Mouse (Mus musculus) lung, embryonic 16.5 days (tissue): ENCODE measurements at regions not wholly inside any gene's neighbourhood (a gene's known extent, or its start where the extent isn't known, plus 50 kb on each side); places are given as distances from the start of the nearest gene placed in this dataset.

ENCODE experiments used
- ATAC-seq: fragments of 200-750 bp; cut with Nextera tagmentation; 2 replicates; pipeline ENCODE4 v1.8.0; 2017; ENCODE audit warnings: low read depth, mild to moderate bottlenecking, moderate library complexity
- H3K27ac ChIP-seq: fragments of 300-500 bp; sonication (generic); 2 replicates; pipeline ENCODE4 v1.5.1; 2014; ENCODE audit warnings: mild to moderate bottlenecking, control low read depth, low read length
- H3K27me3 ChIP-seq: fragments of 300-500 bp; sonication (generic); 2 replicates; pipeline ENCODE4 v1.6.1; 2014; ENCODE audit warnings: low read depth, low read length, mixed read lengths; ENCODE audit not compliant: control insufficient read depth, insufficient read depth
- H3K36me3 ChIP-seq: fragments of 300-500 bp; sonication (generic); 2 replicates; pipeline ENCODE4 v1.6.1; 2014; ENCODE audit warnings: low read length; ENCODE audit not compliant: control insufficient read depth, insufficient read depth
- H3K4me1 ChIP-seq: fragments of 300-500 bp; sonication (generic); replicated peaks from 2 replicates; pipeline ENCODE4 v1.6.1; 2014; ENCODE audit warnings: low read length, mixed read lengths; ENCODE audit not compliant: control insufficient read depth, insufficient read depth
- H3K4me2 ChIP-seq: fragments of 300-500 bp; sonication (generic); 2 replicates; pipeline ENCODE4 v1.6.1; 2014; ENCODE audit warnings: low read depth, low read length, control low read depth
- H3K4me3 ChIP-seq: fragments of 300-500 bp; sonication (generic); 2 replicates; pipeline ENCODE4 v1.5.1; 2014; ENCODE audit warnings: mild to moderate bottlenecking, low read length, control low read depth
- H3K9ac ChIP-seq: fragments of 300-500 bp; sonication (generic); 2 replicates; pipeline ENCODE4 v1.6.1; 2014; ENCODE audit warnings: low read length, control low read depth
- H3K9me3 ChIP-seq: fragments of 300-500 bp; sonication (generic); 2 replicates; pipeline ENCODE4 v1.6.1; 2016; ENCODE audit warnings: low read length; ENCODE audit not compliant: control insufficient read depth
- WGBS: fragments of 180-500 bp; shearing (Covaris S2); extraction: QIAGEN DNeasy Blood & Tissue Kit; methylation state at CpG from one replicate; pipeline ENCODE4 v1.1.7; 2014; 5-methylcytosine and 5-hydroxymethylcytosine counted together

DNA sequence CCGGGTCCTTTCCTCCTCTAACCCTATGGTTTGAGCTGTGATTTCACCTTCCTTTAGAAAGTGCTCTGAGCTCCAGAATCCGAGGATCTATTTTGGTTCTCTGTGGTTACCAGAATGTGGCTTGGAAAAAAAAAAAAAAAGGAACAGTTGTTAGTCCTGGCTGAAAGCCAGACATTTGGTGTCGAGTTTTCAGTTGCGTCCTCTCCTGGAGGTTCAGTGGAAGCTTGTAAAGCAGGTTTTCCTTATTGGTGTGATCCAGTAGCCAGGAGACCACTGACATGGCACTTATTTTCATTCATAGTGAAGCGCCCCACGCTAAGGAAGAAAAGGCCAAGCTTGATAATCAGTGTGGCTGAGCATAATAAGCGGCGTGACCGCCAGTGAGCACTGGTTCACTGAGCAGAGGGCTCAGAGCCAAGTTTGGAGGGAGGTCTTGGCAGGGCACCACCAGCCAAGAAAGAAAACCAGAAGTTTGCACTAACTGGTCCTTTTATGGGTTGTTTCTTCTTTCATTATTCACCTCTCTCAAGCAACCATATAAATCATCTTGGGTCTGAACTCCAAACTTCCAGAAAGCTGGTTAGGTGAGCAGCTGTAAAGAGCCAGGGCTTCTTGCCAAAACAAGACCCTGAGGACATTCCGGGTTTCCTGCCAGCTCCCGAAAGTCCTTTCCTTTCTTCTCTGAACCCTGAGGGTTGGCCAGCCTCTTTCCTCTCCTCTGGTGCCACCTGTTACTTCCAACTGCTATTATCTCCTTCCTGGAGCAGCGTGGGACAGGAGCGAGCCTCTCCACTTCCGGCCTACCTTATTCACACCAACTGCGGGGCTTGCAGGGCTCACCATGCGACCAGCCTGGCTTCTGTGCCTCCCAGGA is 436.0 kb downstream of the Zfp704 start:
- peak overlapping the region; percentile 53 for H3K4me2 ChIP-seq
- H3K4me3 ChIP-seq = peak overlapping the region; percentile 27
- H3K27me3 ChIP-seq = no peaks in the 10 kb centered on the region
- no peaks in the 10 kb centered on the region; the same call in 1 of the 2 replicates for H3K9me3 ChIP-seq
- H3K4me1 ChIP-seq = peaks cover 13% of the 10 kb centered on the region
- ATAC-seq = peak; percentile 79
- WGBS = 13% methylated on average over 16 of the region's 16 CpGs
- H3K36me3 ChIP-seq = no peaks in the 10 kb centered on the region
- H3K9ac ChIP-seq = peak overlapping the region; percentile 44
- peak overlapping the region; percentile 92 for H3K27ac ChIP-seq

DNA sequence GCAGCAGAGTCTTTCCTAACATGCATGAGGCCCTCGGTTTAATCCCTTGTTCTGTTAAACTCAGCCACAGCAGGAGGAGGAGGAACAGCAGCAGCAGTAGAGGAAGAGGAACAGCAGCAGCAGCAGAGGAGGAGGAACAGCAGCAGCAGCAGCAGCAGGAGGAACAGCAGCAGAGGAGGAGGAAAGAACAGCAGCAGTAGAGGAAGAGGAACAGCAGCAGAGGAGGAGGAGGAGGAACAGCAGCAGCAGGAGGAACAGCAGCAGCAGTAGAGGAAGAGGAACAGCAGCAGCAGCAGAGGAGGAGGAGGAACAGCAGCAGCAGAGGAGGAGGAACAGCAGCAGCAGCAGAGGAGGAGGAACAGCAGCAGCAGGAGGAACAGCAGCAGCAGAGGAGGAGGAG is 437.9 kb downstream of the Zfp704 start:
- H3K9me3 ChIP-seq = no peaks in the 10 kb centered on the region; the same call in 1 of the 2 replicates
- H3K27me3 ChIP-seq = no peaks in the 10 kb centered on the region
- H3K4me3 ChIP-seq = no peak overlapping the region
- no peak overlapping the region for H3K9ac ChIP-seq
- no peak for ATAC-seq
- no peak overlapping the region for H3K4me2 ChIP-seq
- no peaks in the 10 kb centered on the region for H3K36me3 ChIP-seq
- 46% methylated on average over 1 of the region's 1 CpGs for WGBS
- peaks cover 13% of the 10 kb centered on the region for H3K4me1 ChIP-seq
- H3K27ac ChIP-seq = no peak overlapping the region

DNA sequence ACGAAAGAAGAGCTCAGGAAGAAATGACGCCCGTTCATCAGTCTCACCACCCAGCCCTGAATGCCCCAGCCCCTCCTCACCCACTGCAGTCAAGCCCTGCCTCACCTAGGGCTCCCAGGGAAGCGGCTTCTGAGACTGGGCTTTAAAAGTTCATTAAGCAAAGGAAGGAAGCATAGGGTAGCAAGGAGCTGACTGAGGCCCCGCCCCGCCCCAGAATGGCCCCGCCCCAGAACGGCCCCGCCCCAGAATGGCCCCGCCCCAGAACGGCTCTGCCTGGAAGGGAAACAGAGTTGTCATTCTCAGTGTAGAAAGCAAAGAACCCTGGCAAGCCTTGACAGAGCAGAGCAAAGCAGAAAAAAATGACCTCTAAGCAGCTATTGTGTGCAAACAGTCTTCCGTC is 440.9 kb downstream of the Zfp704 start:
- H3K4me1 ChIP-seq = peaks cover 6% of the 10 kb centered on the region
- WGBS = 65% methylated on average over 12 of the region's 12 CpGs
- ATAC-seq = no peak

DNA sequence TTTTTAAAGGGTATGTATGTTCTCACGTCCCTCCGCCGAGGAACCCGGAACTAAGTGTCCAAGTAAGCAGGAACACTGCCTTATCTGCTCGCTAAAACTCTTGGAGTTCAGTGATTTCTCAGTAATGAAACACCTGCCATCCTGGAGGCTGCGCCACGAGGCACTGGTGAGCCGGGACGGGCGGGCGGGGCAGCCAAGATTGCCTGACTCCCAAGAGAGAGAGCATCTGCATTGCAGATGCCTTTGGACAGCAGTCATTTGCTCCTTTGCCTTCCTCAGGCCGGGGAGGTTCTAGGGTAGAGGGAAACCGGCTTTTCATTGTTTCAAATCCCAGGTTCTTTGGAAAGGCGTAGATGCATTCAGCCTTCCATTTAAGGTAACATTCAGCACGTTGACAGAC is 450.8 kb downstream of the Zfp704 start:
- H3K27ac ChIP-seq = no peak overlapping the region
- no peaks in the 10 kb centered on the region for H3K27me3 ChIP-seq
- no peak overlapping the region for H3K9ac ChIP-seq
- no peak for ATAC-seq
- no peak overlapping the region for H3K4me3 ChIP-seq
- H3K4me1 ChIP-seq = no peaks in the 10 kb centered on the region
- H3K9me3 ChIP-seq = no peaks in the 10 kb centered on the region
- H3K4me2 ChIP-seq = no peak overlapping the region
- H3K36me3 ChIP-seq = no peaks in the 10 kb centered on the region
- 29% methylated on average over 15 of the region's 15 CpGs for WGBS

More for the DNA sequence above, 440.9 kb downstream of the Zfp704 start:
- no peak overlapping the region for H3K4me2 ChIP-seq
- H3K4me3 ChIP-seq = no peak overlapping the region
- H3K9ac ChIP-seq = no peak overlapping the region
- H3K36me3 ChIP-seq = no peaks in the 10 kb centered on the region
- no peaks in the 10 kb centered on the region; the same call in 1 of the 2 replicates for H3K9me3 ChIP-seq
- H3K27ac ChIP-seq = no peak overlapping the region
- H3K27me3 ChIP-seq = no peaks in the 10 kb centered on the region

DNA sequence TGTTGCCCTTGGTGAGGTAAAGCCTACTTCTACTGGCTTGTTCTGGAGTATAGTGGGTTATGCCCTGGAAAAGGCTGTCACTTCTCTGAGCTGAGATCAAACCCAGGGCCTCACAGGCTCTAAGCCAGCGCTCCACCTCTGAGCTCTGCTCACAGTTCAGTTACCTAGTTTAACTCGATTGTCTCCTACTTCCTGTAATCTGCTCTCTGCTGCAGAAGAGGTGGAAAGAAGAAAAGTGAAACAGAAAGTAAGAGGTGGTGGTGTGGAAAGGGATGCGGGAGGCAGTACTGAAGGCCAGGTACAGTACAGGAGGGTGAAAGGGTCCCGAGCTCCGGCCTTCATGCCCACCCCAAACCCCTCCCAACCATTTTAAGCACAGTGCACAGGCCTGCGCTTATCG is 455.7 kb downstream of the Zfp704 start:
- WGBS = 74% methylated on average over 7 of the region's 7 CpGs
- ATAC-seq = no peak

DNA sequence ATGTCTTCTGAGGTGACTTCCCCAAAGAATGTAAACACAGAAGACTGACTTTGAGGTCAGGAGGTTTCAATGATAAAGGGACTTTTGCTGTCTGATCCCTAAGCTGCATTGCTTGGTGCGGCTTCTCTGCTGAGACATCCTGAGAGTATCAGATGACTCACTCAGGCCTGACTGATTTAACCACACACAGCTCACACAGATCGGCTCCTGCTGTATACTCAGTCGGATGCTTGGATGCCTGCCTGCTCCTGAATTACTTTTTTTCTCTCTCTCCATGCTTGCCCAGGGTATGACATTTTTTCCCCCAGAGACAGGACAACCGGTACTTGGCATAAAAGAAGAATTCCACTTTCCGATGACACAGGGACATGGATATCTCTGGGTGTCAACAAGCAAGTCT is 456.2 kb downstream of the Zfp704 start:
- Histone ChIP-seq H3K27ac (no peak overlapping the region), H3K9me3 (no peaks in the 10 kb centered on the region), H3K4me3 (no peak overlapping the region), H3K9ac (no peak overlapping the region), H3K36me3 (no peaks in the 10 kb centered on the region), H3K4me1 (no peaks in the 10 kb centered on the region), H3K4me2 (no peak overlapping the region), H3K27me3 (no peaks in the 10 kb centered on the region)
- ATAC-seq = no peak
- 33% methylated on average over 5 of the region's 5 CpGs for WGBS

More for the DNA sequence above, 455.7 kb downstream of the Zfp704 start:
- H3K9ac ChIP-seq = no peak overlapping the region
- no peak overlapping the region for H3K27ac ChIP-seq
- no peaks in the 10 kb centered on the region for H3K36me3 ChIP-seq
- no peaks in the 10 kb centered on the region for H3K4me1 ChIP-seq
- H3K9me3 ChIP-seq = no peaks in the 10 kb centered on the region
- H3K27me3 ChIP-seq = no peaks in the 10 kb centered on the region
- H3K4me2 ChIP-seq = no peak overlapping the region
- H3K4me3 ChIP-seq = no peak overlapping the region

DNA sequence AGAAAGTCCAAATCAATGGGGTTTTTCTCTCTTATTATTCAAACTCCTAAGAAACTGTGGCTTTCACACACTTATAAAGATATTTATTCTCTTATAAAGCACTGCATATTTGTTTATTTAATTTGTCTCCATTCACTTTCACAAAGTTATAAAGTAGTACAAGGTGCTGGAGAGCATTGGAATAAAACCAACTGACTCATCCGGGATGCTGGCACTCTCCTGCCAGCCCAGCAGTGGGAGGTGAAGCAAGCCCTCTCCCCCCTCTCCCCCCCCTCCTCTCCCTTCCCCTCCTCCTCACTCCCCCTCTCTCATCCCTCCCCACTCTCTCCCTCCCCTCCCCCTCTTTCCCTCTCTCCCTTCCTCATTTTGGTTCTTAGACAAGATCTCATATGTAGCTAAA is 457.6 kb downstream of the Zfp704 start:
- Histone ChIP-seq H3K36me3 (no peaks in the 10 kb centered on the region), H3K4me1 (no peaks in the 10 kb centered on the region), H3K4me3 (no peak overlapping the region), H3K27me3 (no peaks in the 10 kb centered on the region), H3K9ac (no peak overlapping the region), H3K9me3 (no peaks in the 10 kb centered on the region), H3K27ac (no peak overlapping the region), H3K4me2 (no peak overlapping the region)
- no peak for ATAC-seq
- WGBS = 43% methylated on average over 1 of the region's 1 CpGs

DNA sequence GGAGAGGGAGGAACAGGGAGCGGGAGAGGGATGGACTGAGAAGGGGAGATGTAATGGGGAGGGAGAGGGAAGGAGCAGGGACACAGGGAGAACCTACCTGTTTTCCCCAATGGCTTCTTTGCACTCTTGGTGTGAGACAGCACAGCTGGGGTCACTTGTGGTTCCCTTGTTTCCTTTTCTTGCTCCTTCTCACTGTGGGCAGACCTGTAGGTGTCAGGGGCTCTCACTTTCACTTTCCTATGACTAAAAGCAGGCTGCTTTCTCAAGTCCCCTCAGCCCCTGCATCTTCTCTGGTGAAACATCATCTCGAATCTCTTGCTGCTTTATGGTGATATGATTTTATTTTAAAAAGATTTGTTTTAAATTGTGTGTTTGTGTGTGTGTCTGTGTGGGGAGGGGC is 458.3 kb downstream of the Zfp704 start:
- ATAC-seq = no peak
- no peaks in the 10 kb centered on the region for H3K27me3 ChIP-seq
- H3K9ac ChIP-seq = no peak overlapping the region
- H3K4me1 ChIP-seq = no peaks in the 10 kb centered on the region
- no peaks in the 10 kb centered on the region for H3K9me3 ChIP-seq
- H3K27ac ChIP-seq = no peak overlapping the region
- no peaks in the 10 kb centered on the region for H3K36me3 ChIP-seq
- no peak overlapping the region for H3K4me3 ChIP-seq
- H3K4me2 ChIP-seq = no peak overlapping the region
- 26% methylated on average over 2 of the region's 2 CpGs for WGBS

DNA sequence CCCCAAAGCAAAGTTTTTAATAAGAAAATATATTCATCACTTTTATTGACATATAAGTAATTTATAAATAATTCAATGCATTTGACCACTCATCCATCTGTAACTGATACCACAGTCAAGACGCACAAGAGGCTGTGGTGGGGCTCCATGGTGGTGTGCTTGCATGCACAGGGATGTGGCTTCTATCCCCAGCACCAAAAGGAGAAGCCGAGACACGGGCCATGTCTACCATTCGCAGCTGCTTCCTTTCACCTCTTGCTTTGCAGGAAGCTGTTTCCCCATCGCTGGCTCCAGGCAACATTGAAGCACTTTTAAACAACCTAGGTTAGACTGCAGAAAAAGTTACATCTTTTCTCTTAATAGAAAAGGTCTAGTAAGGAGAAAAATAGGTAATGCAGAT is 461.3 kb downstream of the Zfp704 start:
- no peaks in the 10 kb centered on the region for H3K36me3 ChIP-seq
- no peaks in the 10 kb centered on the region for H3K9me3 ChIP-seq
- no peak overlapping the region for H3K27ac ChIP-seq
- WGBS = 75% methylated on average over 5 of the region's 5 CpGs
- no peaks in the 10 kb centered on the region for H3K4me1 ChIP-seq
- no peak for ATAC-seq
- H3K9ac ChIP-seq = no peak overlapping the region
- no peak overlapping the region for H3K4me3 ChIP-seq
- H3K4me2 ChIP-seq = no peak overlapping the region
- no peaks in the 10 kb centered on the region for H3K27me3 ChIP-seq
